Mouse (Mus musculus): Measurements from ENCODE around the gene Bdh2.

- TF ChIP-seq POLR2A (IDR thresholded peaks at IDR 0.05; ENCODE audit: low read depth, low read length) (no peak), CTCF (IDR thresholded peaks at IDR 0.05; ENCODE audit: extremely low read depth, insufficient read depth, insufficient read length, insufficient replicate concordance) (no peak)
These were observed 29.2 kb upstream of the Bdh2 start for GRCm38 (mm10) chr3:135251825-135252224.
